Mouse (Mus musculus): ENCODE data around the gene Pitpnb. TPM values are rescaled to one million over a fixed set of nuclear protein-coding genes. Genes with fewer than 3 reads are reported as not detected.

Pitpnb gene
- polyA plus RNA-seq, 1 experiment from 2014 or later = 111 TPM

DNA sequence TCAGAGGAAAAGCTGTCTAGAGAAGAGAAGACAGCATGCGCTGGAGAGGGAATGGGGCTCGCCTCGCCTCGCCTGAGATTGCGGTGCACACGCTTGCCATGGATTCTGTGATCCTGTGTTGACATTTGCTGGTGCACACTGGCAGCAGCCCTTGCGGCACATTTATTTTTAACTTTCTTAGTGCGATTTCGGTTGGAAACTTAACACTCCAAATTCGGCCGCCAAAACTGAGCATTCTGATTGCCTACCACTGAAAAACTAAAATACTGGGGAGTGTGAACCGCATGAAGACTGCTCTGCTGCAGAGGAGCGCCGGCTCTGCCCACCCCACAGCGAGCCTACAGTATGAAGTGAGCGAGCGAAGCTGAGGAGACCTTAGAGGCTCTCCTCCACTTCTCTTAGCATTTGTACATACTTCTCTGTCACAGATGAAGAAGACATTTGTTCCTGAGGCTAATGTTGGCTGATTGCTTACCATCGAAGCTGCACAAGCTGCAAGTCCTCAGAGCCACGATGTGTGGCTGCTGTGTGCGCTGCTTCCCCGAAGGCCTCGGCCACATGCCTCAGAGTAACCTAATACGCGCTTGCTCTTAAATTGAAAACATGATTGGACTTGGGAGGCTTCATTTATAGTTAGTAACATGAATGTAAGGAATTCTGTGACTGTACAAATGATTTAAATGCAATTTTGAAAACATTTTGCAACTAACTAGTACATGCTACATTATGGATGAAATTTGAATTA, 45.9 kb downstream of the Pitpnb start:
- Histone ChIP-seq H3K4me1 (replicated peaks) (peaks cover 13% of the 10 kb centered on the region; the same call in 1 of the 2 replicates), H3K9ac (replicated peaks) (0 out of 2 replicates have a peak overlapping the region, but pooled peaks have one; percentile 4), H3K9me3 (no peaks in the 10 kb centered on the region), H3K36me3 (peaks cover 93% of the 10 kb centered on the region), H3K27me3 (no peaks in the 10 kb centered on the region), H3K27ac (peak overlapping the region; percentile 54; the same call in 1 of the 2 replicates), H3K4me3 (replicated peaks) (no peak overlapping the region), H3K4me2 (no peak overlapping the region)
- WGBS = 81% methylated on average over 24 of the region's 24 CpGs
- no peak for ATAC-seq (ENCODE audit: insufficient number of reproducible peaks, insufficient read depth, low FRiP score, low TSS enrichment, low read depth)

DNA sequence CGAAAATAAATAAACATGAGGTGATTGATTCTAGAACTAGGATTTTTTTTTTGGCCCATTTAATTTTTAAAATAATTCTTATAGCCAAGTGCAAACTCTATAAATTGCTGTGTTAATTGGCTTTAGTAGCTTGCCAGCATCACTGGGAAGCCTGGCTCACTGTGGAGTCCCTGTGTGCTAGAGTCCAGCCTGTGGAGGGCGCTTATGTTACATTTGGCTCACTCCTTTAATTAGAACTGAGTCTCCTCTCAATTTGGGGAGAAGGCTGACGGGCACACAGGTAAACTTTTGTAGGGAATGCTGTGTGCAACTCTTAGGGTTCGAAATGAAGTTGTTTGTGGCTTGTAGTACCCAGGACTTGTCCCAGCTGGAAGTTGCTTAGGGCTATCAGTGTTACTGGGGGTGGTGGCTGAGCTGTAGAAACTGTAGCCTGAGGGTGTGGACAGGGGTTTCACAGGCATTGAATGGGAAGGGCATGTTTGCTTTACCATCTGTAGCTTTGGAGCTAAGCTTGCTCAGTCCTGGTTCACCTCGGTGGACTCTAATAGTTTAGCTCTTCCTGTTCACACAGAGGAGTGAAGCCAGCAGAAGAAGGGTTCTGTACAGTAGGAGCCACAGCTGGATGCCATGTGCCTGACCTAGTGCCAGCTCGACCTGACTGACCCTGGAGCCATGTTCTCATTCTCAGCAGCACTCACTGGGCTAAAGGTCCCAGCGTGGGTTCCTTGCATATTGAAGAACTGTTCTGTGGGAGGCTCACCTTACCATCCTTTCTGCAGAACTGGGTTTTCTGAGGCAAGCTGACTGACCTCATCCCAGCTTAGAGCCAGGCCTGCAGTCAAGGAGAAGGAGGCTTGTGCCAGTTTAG, 47.8 kb downstream of the Pitpnb start:
- 66% methylated on average over 7 of the region's 7 CpGs for WGBS
- peaks cover 21% of the 10 kb centered on the region for H3K4me1 ChIP-seq (replicated peaks)
- no peaks in the 10 kb centered on the region for H3K27me3 ChIP-seq
- no peak overlapping the region for H3K4me3 ChIP-seq (replicated peaks)
- no peaks in the 10 kb centered on the region for H3K9me3 ChIP-seq
- no peak overlapping the region for H3K27ac ChIP-seq
- no peak overlapping the region for H3K4me2 ChIP-seq
- peaks cover 89% of the 10 kb centered on the region for H3K36me3 ChIP-seq
- ATAC-seq (ENCODE audit: insufficient number of reproducible peaks, insufficient read depth, low FRiP score, low TSS enrichment, low read depth) = no peak
- H3K9ac ChIP-seq (replicated peaks) = no peak overlapping the region

DNA sequence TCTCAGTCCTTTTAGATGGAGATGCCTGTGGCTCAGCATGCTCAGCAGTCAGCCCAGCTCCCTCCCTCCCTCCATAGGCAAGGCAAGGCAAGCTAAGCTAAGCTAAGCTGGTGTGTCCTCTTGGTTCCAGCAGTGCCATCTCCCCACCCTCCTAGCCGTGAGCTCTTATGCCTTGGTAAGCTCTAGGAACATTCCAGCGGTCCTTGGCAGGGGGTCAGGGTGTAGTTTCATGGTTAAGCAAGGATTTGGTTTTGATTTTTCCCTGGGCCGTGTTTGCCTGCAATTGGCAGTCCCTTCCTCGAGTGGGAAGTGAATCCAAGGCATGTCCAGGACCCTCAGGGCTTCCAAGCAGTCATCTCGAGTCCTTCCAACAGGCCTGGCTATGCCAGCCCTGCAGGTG, 52.8 kb downstream of the Pitpnb start:
- Histone ChIP-seq H3K4me1 (replicated peaks) (peaks cover 15% of the 10 kb centered on the region), H3K36me3 (peaks cover 94% of the 10 kb centered on the region), H3K9me3 (no peaks in the 10 kb centered on the region), H3K4me2 (no peak overlapping the region), H3K27ac (peak overlapping the region; percentile 19; the same call in 1 of the 2 replicates), H3K27me3 (no peaks in the 10 kb centered on the region), H3K4me3 (replicated peaks) (no peak overlapping the region), H3K9ac (replicated peaks) (no peak overlapping the region)
- ATAC-seq (ENCODE audit: insufficient number of reproducible peaks, insufficient read depth, low FRiP score, low TSS enrichment, low read depth) = no peak
- 59% methylated on average over 5 of the region's 5 CpGs for WGBS

DNA sequence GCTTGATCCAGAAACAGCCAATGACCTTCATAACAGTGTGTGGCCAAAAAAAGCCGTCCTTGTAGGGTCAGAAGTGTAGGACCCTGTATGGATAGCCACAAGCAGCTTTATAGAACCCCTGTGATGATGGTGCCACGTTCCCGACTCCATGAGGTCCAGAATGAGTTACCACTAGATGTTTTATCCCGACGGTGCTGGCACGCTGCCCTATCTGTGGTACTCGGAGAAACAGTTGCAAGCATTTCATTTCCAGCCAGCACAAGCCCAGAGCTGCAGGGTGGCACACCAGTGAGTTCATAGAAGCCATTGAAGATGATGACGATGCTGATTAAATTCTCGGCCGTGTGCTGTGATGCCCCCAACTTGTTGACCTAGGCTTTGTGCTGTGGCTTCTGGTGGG, 60.3 kb downstream of the Pitpnb start:
- H3K4me1 ChIP-seq (replicated peaks) = peaks cover 40% of the 10 kb centered on the region
- no peak overlapping the region for H3K9ac ChIP-seq (replicated peaks)
- no peak overlapping the region for H3K4me2 ChIP-seq
- no peak overlapping the region for H3K4me3 ChIP-seq (replicated peaks)
- 90% methylated on average over 10 of the region's 10 CpGs for WGBS
- no peaks in the 10 kb centered on the region for H3K27me3 ChIP-seq
- peaks cover 34% of the 10 kb centered on the region for H3K36me3 ChIP-seq
- ATAC-seq (ENCODE audit: insufficient number of reproducible peaks, insufficient read depth, low FRiP score, low TSS enrichment, low read depth) = no peak
- H3K9me3 ChIP-seq = no peaks in the 10 kb centered on the region
- no peak overlapping the region for H3K27ac ChIP-seq

DNA sequence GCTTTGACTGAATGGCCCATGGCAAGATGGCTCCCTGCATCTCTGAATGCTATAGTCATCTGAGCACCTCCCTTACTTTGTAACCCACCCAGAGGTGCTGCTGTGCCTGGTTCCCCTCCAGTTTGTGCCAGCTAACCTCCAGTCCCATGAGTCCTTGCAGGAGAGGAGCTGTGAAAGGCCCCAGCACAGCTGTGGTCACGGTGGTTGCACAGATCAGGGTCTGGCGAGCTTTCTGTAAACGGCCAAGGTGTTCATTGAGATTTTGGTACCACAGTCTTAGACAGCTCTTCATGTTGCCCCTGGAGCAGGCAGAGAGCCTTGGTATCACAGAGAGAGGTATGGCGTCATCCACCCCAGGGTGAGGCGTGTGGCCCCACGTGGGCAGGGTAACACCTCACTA, 60.9 kb downstream of the Pitpnb start:
- Histone ChIP-seq H3K4me1 (replicated peaks) (peaks cover 46% of the 10 kb centered on the region), H3K9ac (replicated peaks) (no peak overlapping the region)

DNA sequence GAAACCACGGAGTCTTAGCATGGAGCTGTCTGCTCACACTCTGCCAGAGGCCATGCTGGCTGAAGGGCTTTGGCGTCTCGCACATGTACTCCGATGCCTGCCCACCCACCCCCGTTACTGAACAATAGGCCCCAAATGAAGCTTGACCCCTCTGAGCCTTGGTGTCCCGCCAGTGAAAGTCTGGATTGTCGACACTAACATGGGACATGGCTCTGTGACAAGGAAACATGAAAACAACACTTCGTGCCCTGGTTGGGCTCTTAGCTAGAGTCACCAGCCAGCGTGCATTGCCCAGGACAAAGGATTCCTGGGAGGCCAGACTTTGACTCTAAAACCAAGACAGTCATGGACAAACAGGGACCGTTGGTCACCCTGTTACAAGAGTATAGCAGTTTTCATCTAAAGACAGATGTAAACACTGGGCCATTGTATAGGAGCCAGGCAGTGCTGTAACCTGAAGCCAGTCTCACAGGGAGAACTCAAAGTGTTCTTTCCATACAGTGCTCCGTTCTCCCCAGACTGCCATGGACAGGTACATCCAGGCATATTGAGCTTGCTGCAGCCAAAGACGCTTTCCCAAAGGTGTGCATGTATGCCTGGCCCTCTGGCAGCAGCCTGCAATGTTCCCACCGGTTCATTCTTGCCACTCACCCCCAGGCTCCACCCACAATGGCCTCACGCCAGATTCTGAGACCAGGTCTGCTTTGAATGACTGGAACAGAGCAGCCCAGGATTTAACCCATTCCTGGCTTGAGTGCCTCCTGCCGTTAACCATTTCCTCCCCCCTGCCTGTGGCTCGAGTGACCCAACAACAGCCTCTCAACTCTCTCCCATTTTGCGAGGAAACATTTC, 63.0 kb downstream of the Pitpnb start:
- no peaks in the 10 kb centered on the region for H3K9me3 ChIP-seq
- 0 out of 2 replicates have a peak overlapping the region, but pooled peaks have one; percentile 1 for H3K9ac ChIP-seq (replicated peaks)
- peak overlapping the region; percentile 64 for H3K4me2 ChIP-seq
- H3K27me3 ChIP-seq = peaks cover 11% of the 10 kb centered on the region; the same call in 1 of the 2 replicates
- WGBS = 8% methylated on average over 17 of the region's 17 CpGs
- H3K4me1 ChIP-seq (replicated peaks) = peaks cover 59% of the 10 kb centered on the region
- peak overlapping the region; percentile 94 for H3K27ac ChIP-seq
- H3K4me3 ChIP-seq (replicated peaks) = peak overlapping the region; percentile 20
- ATAC-seq (ENCODE audit: insufficient number of reproducible peaks, insufficient read depth, low FRiP score, low TSS enrichment, low read depth) = peak; percentile 82
- peaks cover 11% of the 10 kb centered on the region for H3K36me3 ChIP-seq

More for the DNA sequence above, 60.9 kb downstream of the Pitpnb start:
- Histone ChIP-seq H3K27ac (no peak overlapping the region), H3K4me3 (replicated peaks) (no peak overlapping the region), H3K4me2 (no peak overlapping the region), H3K9me3 (no peaks in the 10 kb centered on the region), H3K27me3 (no peaks in the 10 kb centered on the region), H3K36me3 (peaks cover 29% of the 10 kb centered on the region)
- 82% methylated on average over 6 of the region's 6 CpGs for WGBS
- ATAC-seq (ENCODE audit: insufficient number of reproducible peaks, insufficient read depth, low FRiP score, low TSS enrichment, low read depth) = no peak

DNA sequence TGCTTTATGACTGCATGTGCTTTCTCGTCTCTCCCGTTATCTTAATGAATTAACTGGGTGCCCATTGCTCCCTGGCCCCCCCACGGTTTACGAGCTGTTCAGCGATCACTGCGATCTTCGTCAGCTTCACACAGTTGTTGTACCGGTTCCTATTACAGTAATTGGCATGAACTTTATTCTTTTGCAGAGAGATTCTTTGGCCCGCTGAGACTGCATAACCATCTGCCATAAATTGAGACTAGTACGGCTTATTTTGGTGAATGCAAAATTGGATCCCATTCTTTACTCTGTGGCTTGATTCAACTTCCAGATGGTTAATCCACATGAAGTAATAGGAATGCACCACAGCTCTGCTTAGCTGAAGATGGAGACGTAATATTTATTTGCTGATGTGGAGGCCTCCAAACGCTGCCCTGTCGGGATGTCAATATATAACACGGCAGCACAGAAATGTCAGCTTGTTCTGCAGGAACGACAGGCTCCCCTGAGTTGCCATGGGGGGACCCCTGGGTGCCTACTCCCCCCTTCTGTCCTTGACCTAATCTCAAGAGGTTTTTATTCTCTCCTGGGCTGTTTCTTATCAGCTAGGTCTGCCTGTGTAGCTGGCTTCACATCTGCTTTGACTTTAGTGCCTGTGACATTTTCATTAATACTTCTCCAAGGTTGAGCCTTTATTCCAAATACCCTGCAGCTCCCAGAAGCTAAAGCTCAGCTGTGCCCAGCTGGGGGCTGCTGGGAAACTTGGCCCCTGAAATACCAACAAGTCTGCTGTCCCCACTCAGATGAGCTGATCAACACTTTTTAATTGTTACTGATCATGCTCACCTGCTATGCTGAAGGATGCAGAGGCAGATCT, 63.9 kb downstream of the Pitpnb start:
- H3K9ac ChIP-seq (replicated peaks) = no peak overlapping the region
- H3K36me3 ChIP-seq = peaks cover 4% of the 10 kb centered on the region; the same call in 1 of the 2 replicates
- H3K27ac ChIP-seq = peak overlapping the region; percentile 94
- H3K27me3 ChIP-seq = peaks cover 11% of the 10 kb centered on the region; the same call in 1 of the 2 replicates
- 4% methylated on average over 15 of the region's 15 CpGs for WGBS
- H3K4me1 ChIP-seq (replicated peaks) = peaks cover 61% of the 10 kb centered on the region
- ATAC-seq (ENCODE audit: insufficient number of reproducible peaks, insufficient read depth, low FRiP score, low TSS enrichment, low read depth) = no peak
- H3K4me3 ChIP-seq (replicated peaks) = peak overlapping the region; percentile 20
- H3K4me2 ChIP-seq = peak overlapping the region; percentile 64
- H3K9me3 ChIP-seq = no peaks in the 10 kb centered on the region

DNA sequence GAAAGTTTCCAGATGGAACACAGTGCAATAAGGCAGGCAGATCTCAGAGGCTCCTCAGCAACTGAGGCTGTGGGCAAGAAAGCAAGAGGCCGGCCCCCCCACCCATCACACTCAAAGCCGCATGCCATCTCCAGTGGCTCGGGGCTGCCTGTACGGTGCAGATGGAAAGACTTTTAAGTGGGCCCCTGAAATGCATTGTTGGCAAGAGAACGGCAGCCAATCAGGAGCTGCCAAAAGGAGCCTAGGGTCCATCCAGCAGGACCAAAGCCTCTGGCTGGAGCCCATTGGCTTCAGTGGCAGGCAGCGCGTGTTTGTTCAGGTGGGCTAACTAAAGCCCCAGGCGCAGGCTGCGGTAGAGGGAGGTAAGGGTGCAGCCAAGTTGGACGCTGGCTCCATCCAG, 65.2 kb downstream of the Pitpnb start:
- peak overlapping the region; percentile 17; the same call in 1 of the 2 replicates for H3K4me2 ChIP-seq
- peaks cover 72% of the 10 kb centered on the region for H3K4me1 ChIP-seq (replicated peaks)
- H3K36me3 ChIP-seq = no peaks in the 10 kb centered on the region
- no peak overlapping the region for H3K4me3 ChIP-seq (replicated peaks)
- H3K9ac ChIP-seq (replicated peaks) = no peak overlapping the region
- 39% methylated on average over 10 of the region's 10 CpGs for WGBS
- ATAC-seq (ENCODE audit: insufficient number of reproducible peaks, insufficient read depth, low FRiP score, low TSS enrichment, low read depth) = peak; percentile 2; the same call in 1 of the 2 replicates
- no peaks in the 10 kb centered on the region for H3K9me3 ChIP-seq
- peaks cover 11% of the 10 kb centered on the region; the same call in 1 of the 2 replicates for H3K27me3 ChIP-seq
- H3K27ac ChIP-seq = peak overlapping the region; percentile 94

DNA sequence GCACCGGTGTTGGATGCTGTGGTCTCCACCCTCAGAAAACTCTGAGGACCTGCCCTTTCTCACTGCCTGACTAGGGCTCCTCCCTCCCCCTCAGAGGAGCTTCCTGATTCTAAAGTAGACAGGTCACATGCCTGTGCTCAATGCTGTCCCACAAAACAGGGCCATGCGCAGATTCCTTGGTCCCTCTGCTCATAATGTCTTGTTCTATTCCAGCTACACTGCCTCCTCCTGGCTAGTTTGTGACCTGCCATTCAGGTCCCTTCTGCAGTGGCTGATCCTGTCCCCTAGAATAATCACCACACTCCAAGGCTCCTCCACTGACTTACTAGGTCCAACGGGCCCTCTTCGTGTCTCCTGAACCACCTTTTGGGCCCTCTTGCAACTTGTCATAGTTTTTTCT, 65.6 kb downstream of the Pitpnb start:
- H3K4me1 ChIP-seq (replicated peaks) = peaks cover 76% of the 10 kb centered on the region
- H3K27me3 ChIP-seq = peaks cover 11% of the 10 kb centered on the region; the same call in 1 of the 2 replicates
- H3K9me3 ChIP-seq = no peaks in the 10 kb centered on the region
- H3K4me3 ChIP-seq (replicated peaks) = no peak overlapping the region
- peak overlapping the region; percentile 17; the same call in 1 of the 2 replicates for H3K4me2 ChIP-seq
- H3K27ac ChIP-seq = peak overlapping the region; percentile 94
- H3K9ac ChIP-seq (replicated peaks) = no peak overlapping the region
- 71% methylated on average over 4 of the region's 4 CpGs for WGBS
- ATAC-seq (ENCODE audit: insufficient number of reproducible peaks, insufficient read depth, low FRiP score, low TSS enrichment, low read depth) = no peak
- no peaks in the 10 kb centered on the region for H3K36me3 ChIP-seq

DNA sequence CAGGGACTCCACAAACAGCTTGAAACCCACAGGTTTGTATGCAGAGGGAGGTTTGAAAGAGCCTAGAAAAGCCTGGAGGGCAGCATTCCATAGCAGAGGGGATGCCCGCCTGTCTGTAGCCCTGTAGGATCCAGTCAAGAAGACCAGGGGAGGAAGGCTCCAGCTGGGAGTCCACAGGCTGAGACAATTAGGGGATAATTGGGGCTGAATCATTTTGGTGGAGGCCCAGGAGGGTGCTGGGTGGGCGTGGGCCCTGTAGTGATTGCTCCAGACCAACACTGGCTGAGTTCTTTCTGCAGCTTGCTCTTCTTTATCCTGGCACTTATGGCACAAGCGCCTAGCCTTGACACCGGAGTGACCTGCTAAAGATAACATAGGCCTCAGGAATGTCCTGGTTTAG, 67.9 kb downstream of the Pitpnb start:
- Histone ChIP-seq H3K36me3 (no peaks in the 10 kb centered on the region), H3K9me3 (no peaks in the 10 kb centered on the region), H3K27ac (0 out of 2 replicates have a peak overlapping the region, but pooled peaks have one; percentile 13), H3K9ac (replicated peaks) (no peak overlapping the region), H3K4me3 (replicated peaks) (no peak overlapping the region), H3K4me2 (no peak overlapping the region), H3K27me3 (peaks cover 21% of the 10 kb centered on the region), H3K4me1 (replicated peaks) (peaks cover 68% of the 10 kb centered on the region)
- 65% methylated on average over 4 of the region's 4 CpGs for WGBS
- no peak for ATAC-seq (ENCODE audit: insufficient number of reproducible peaks, insufficient read depth, low FRiP score, low TSS enrichment, low read depth)
